Mouse (Mus musculus) hindbrain, embryonic 11.5 days (tissue): ENCODE results near the gene Tex13c2. TPM values are rescaled to one million over a fixed set of nuclear protein-coding genes. Genes with fewer than 3 reads are reported as not detected.

Experiments
- ATAC-seq: fragments of 200-750 bp; cut with Nextera tagmentation; 2 replicates; pipeline ENCODE4 v1.8.0; 2017; ENCODE audit warnings: mild to moderate bottlenecking, moderate TSS enrichment, moderate library complexity; ENCODE audit not compliant: low FRiP score
- DNase-seq: peaks from one replicate; pipeline ENCODE4 v3.0.0-alpha.2; 2015; ENCODE audit warnings: low spot score
- H3K27ac ChIP-seq: fragments of 300-500 bp; sonication (generic); 2 replicates; pipeline ENCODE4 v1.5.1; 2014; ENCODE audit warnings: mild to moderate bottlenecking, low read depth, low read length
- H3K27me3 ChIP-seq: fragments of 300-500 bp; sonication (generic); 2 replicates; pipeline ENCODE4 v1.6.1; 2014; ENCODE audit warnings: mild to moderate bottlenecking, low read length, moderate library complexity, mixed read lengths; ENCODE audit not compliant: control insufficient read depth, insufficient read depth
- H3K36me3 ChIP-seq: fragments of 300-500 bp; sonication (generic); 2 replicates; pipeline ENCODE4 v1.6.1; 2014; ENCODE audit warnings: mild to moderate bottlenecking, low read length, moderate library complexity, mixed read lengths; ENCODE audit not compliant: control insufficient read depth, insufficient read depth
- H3K4me1 ChIP-seq: fragments of 300-500 bp; sonication (generic); replicated peaks from 2 replicates; pipeline ENCODE4 v1.6.1; 2014; ENCODE audit warnings: low read length, mixed read lengths; ENCODE audit not compliant: control insufficient read depth, insufficient read depth
- H3K4me2 ChIP-seq: fragments of 300-500 bp; sonication (generic); replicated peaks from 2 replicates; pipeline ENCODE4 v1.6.1; 2014; ENCODE audit warnings: mild to moderate bottlenecking, low read depth, low read length
- H3K4me3 ChIP-seq: fragments of 300-500 bp; sonication (generic); 2 replicates; pipeline ENCODE4 v1.5.1; 2014; ENCODE audit warnings: low read depth, low read length
- H3K9ac ChIP-seq: fragments of 300-500 bp; sonication (generic); 2 replicates; pipeline ENCODE4 v1.6.1; 2014; ENCODE audit warnings: low read depth, low read length
- H3K9me3 ChIP-seq: fragments of 300-500 bp; sonication (generic); 2 replicates; pipeline ENCODE4 v1.6.1; 2016; ENCODE audit warnings: low read length; ENCODE audit not compliant: control insufficient read depth
- WGBS: fragments of 180-500 bp; shearing (Covaris S2); extraction: QIAGEN DNeasy Blood & Tissue Kit; methylation state at CpG from one replicate; pipeline ENCODE4 v1.1.7; 2014; 5-methylcytosine and 5-hydroxymethylcytosine counted together
- polyA plus RNA-seq: library from polyadenylated mRNA; unstranded; fragments of >200 nt; fragmentation: Nextera tagmentation; extraction: Ambion mirVana; gene quantifications from 2 replicates; pipeline ENCODE4 v1.2.1, GENCODE M21; 2014

Tex13c2 gene
- polyA plus RNA-seq: not detected in 2 replicates

GRCm38 (mm10) chrX:42489446-42489845 lies at the start of gene Tex13c2:
TSS of gene Tex13c2 (plus strand) at chrX:42489691.
- Histone ChIP-seq H3K4me1 (no peaks in the 10 kb centered on the region), H3K36me3 (no peaks in the 10 kb centered on the region), H3K4me3 (no peak within 1 kb of the TSS), H3K9ac (no peak within 1 kb of the TSS), H3K27me3 (no peaks in the 10 kb centered on the region), H3K4me2 (no peak within 1 kb of the TSS), H3K9me3 (no peaks in the 10 kb centered on the region), H3K27ac (no peak within 1 kb of the TSS)
- DNase-seq (no peak), ATAC-seq (no peak)
- WGBS: 91% methylated on average over 16 of the region's 16 CpGs

GRCm38 (mm10) chrX:42450305-42450704 lies 39.2 kb upstream of the Tex13c2 start:
- Histone ChIP-seq H3K9me3 (no peaks in the 10 kb centered on the region), H3K36me3 (no peaks in the 10 kb centered on the region), H3K4me2 (no peak overlapping the region), H3K9ac (no peak overlapping the region), H3K27me3 (no peaks in the 10 kb centered on the region), H3K4me1 (no peaks in the 10 kb centered on the region), H3K27ac (no peak overlapping the region), H3K4me3 (no peak overlapping the region)
- ATAC-seq: no peak
- 77% methylated on average over 1 of the region's 1 CpGs for WGBS
- DNase-seq: no peak

GRCm38 (mm10) chrX:42453001-42453400 lies 36.5 kb upstream of the Tex13c2 start:
- no peak for ATAC-seq
- Histone ChIP-seq H3K9me3 (no peaks in the 10 kb centered on the region), H3K4me3 (no peak overlapping the region)

DNA sequence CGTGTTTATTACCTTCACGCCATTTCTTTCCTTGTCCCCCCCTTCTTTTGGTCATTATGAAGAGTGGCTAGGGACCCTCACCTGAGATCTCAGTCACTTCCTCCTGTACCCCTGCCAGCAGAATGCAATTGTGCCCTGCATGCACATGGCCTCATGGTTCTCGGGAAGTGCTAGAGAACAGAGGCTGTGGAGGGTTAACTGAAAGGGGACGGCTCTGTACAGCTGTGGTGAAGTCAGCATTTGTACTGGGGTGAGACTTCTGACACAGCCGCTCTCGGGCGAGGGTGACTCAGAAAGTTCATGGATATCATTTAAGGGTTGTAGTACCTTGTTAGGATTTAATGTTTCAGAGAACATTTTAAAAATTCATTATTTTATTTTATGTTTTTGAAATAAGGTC lies 35.0 kb upstream of the Tex13c2 start:
- ATAC-seq (no peak), DNase-seq (no peak)
- Histone ChIP-seq H3K27ac (no peak overlapping the region), H3K4me2 (no peak overlapping the region), H3K9me3 (no peaks in the 10 kb centered on the region), H3K36me3 (no peaks in the 10 kb centered on the region), H3K27me3 (no peaks in the 10 kb centered on the region), H3K4me3 (no peak overlapping the region), H3K9ac (no peak overlapping the region), H3K4me1 (no peaks in the 10 kb centered on the region)
- WGBS: 80% methylated on average over 7 of the region's 7 CpGs

More at GRCm38 (mm10) chrX:42453001-42453400, 36.5 kb upstream of the Tex13c2 start:
- Histone ChIP-seq H3K27me3 (no peaks in the 10 kb centered on the region), H3K27ac (no peak overlapping the region), H3K9ac (no peak overlapping the region), H3K4me1 (no peaks in the 10 kb centered on the region), H3K36me3 (no peaks in the 10 kb centered on the region), H3K4me2 (no peak overlapping the region)
- WGBS: 96% methylated on average over 1 of the region's 1 CpGs
- no peak for DNase-seq

- DNase-seq (no peak), ATAC-seq (no peak)
- H3K36me3 ChIP-seq: no peaks in the 10 kb centered on the region
- H3K4me2 ChIP-seq: no peak overlapping the region
- H3K4me3 ChIP-seq: no peak overlapping the region
- no peaks in the 10 kb centered on the region for H3K9me3 ChIP-seq
- H3K9ac ChIP-seq: no peak overlapping the region
- H3K27ac ChIP-seq: no peak overlapping the region
- H3K4me1 ChIP-seq: no peaks in the 10 kb centered on the region
- WGBS: 90% methylated on average over 8 of the region's 8 CpGs
- no peaks in the 10 kb centered on the region for H3K27me3 ChIP-seq
Observed at GRCm38 (mm10) chrX:42490336-42490735, 845 bp downstream of the Tex13c2 start.

DNA sequence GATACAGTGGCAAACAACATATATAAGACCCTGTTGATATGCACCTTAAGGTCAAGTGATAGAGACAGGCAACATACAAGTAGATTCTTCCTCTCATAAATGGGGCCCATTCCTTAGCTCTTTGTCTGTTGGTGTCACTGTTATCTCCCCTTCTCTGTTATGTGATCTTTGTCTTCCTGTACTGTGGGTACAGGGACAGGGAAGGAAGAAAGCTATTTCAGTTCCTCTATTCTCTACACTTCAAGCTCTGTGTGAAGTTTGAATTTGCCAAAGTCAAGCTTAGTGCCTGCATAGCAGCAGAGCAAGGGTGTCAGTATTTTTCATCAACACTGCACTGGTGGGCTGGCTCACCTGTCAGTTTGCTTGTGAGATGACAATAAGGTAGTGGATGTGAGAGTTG lies 11.0 kb downstream of the Tex13c2 start:
- DNase-seq (no peak), ATAC-seq (no peak)
- H3K4me2 ChIP-seq: no peak overlapping the region
- no peaks in the 10 kb centered on the region for H3K9me3 ChIP-seq
- H3K27ac ChIP-seq: no peak overlapping the region
- no peak overlapping the region for H3K4me3 ChIP-seq
- no peak overlapping the region for H3K9ac ChIP-seq
- no peaks in the 10 kb centered on the region for H3K27me3 ChIP-seq
- no peaks in the 10 kb centered on the region for H3K36me3 ChIP-seq
- no peaks in the 10 kb centered on the region for H3K4me1 ChIP-seq

DNA sequence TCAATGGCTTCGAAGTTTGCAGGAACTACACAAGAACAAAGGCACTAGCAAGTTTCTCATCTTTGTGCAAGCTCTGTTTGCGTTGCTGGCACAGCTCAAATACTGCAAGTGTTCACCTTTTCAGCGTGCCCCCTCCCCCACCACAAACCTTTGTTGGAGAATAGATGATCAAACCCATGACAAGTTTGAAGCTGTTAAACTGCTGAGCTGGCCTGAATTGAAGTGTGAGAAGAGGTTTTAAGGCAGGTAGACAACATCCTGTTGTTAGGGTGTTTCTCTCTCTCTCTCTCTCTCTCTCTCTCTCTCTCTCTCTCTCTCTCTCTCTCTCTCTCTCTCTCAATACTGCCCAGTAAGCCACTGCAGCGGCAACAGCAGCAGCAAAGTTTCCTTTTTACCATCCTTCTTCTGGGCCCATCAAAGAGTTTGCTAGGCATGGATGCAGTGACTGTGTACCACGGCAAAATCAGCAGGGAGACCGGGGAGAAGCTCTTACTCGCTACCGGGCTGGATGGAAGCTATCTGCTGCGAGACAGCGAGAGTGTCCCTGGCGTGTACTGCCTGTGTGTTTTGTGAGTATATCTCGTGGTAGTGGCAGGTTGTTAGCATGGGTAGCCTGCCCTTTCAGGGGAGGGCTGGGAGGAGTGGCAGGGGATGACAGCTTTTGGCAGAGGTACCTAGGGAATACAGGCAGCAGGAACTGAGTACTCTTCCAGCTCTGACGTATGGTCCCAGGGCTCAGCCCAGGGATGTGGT lies 13.0 kb downstream of the Tex13c2 start, which contains the start of gene Sh2d1a:
Gene Sh2d1a (plus strand): TSS at position 163 of the 753 bp plus-strand sequence.
- Histone ChIP-seq H3K4me1 (no peaks in the 10 kb centered on the region), H3K27ac (no peak within 1 kb of the TSS), H3K4me2 (no peak within 1 kb of the TSS), H3K9ac (no peak within 1 kb of the TSS), H3K36me3 (no peaks in the 10 kb centered on the region), H3K27me3 (no peaks in the 10 kb centered on the region), H3K4me3 (no peak within 1 kb of the TSS), H3K9me3 (no peaks in the 10 kb centered on the region)
- 76% methylated on average over 12 of the region's 13 CpGs for WGBS
- DNase-seq (no peak), ATAC-seq (no peak)

GRCm38 (mm10) chrX:42511105-42511504 lies 21.6 kb downstream of the Tex13c2 start:
- H3K9ac ChIP-seq: no peak overlapping the region
- ATAC-seq (no peak), DNase-seq (no peak)
- WGBS: 87% methylated on average over 2 of the region's 2 CpGs
- H3K9me3 ChIP-seq: no peaks in the 10 kb centered on the region
- no peaks in the 10 kb centered on the region for H3K27me3 ChIP-seq
- no peak overlapping the region for H3K27ac ChIP-seq
- H3K36me3 ChIP-seq: no peaks in the 10 kb centered on the region
- H3K4me1 ChIP-seq: no peaks in the 10 kb centered on the region
- H3K4me2 ChIP-seq: no peak overlapping the region
- H3K4me3 ChIP-seq: no peak overlapping the region

- no peaks in the 10 kb centered on the region for H3K27me3 ChIP-seq
- H3K36me3 ChIP-seq: no peaks in the 10 kb centered on the region
- no peak overlapping the region for H3K4me2 ChIP-seq
- H3K9me3 ChIP-seq: no peaks in the 10 kb centered on the region
- H3K4me3 ChIP-seq: no peak overlapping the region
- H3K27ac ChIP-seq: no peak overlapping the region
- no peaks in the 10 kb centered on the region for H3K4me1 ChIP-seq
- ATAC-seq (no peak), DNase-seq (peak; percentile 5)
- no peak overlapping the region for H3K9ac ChIP-seq
Observed at GRCm38 (mm10) chrX:42512567-42512966, 23.1 kb downstream of the Tex13c2 start.
